Mouse (Mus musculus): Measurements from ENCODE around the gene Cyth1. TPM values are rescaled to one million over a fixed set of nuclear protein-coding genes. Genes with fewer than 3 reads are reported as not detected.
A peak's percentile ranks its signal among the peaks of the same experiment; 100 is the strongest.

Cyth1 gene
- polyA plus RNA-seq, 1 experiment from 2014 or later: 11.3 TPM

GRCm38 (mm10) chr11:118200834-118201830 is 47.3 kb downstream of the Cyth1 start:
- 49% methylated on average over 11 of the region's 11 CpGs for WGBS
- H3K27ac ChIP-seq (replicated peaks): peak overlapping the region; percentile 91

DNA sequence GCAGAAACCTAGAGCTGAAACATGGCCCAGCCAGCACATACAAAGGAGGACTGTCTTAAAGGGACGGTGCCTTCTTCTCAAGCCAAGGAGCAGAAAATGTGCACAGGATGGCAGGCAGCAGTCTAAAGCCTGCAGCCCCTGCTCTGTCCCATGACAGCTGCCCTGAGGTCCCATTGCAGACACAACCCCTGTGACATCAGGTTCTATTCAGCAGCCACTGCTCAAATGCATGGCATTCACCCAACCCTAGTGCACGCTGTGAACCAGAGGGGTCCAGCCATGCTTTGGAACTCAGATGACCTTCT is 50.1 kb downstream of the Cyth1 start:
- Histone ChIP-seq H3K9me3 (replicated peaks) (no peaks in the 10 kb centered on the region), H3K36me3 (0 out of 2 replicates have a peak, but pooled peaks cover under 1% of the 10 kb centered on the region), H3K4me3 (peak overlapping the region; percentile 24; the same call in 1 of the 2 replicates), H3K4me1 (peaks cover 73% of the 10 kb centered on the region), H3K27me3 (ENCODE audit: low read depth, poor library complexity, severe bottlenecking) (no peaks in the 10 kb centered on the region), H3K27ac (replicated peaks) (peak overlapping the region; percentile 85)
- WGBS: 60% methylated on average over 2 of the region's 2 CpGs
- no peak for DNase-seq (ENCODE audit: low spot score)

More at GRCm38 (mm10) chr11:118200834-118201830, 47.3 kb downstream of the Cyth1 start:
- Histone ChIP-seq H3K4me3 (peak overlapping the region; percentile 58), H3K36me3 (no peaks in the 10 kb centered on the region), H3K27me3 (ENCODE audit: low read depth, poor library complexity, severe bottlenecking) (no peaks in the 10 kb centered on the region), H3K9me3 (replicated peaks) (no peaks in the 10 kb centered on the region), H3K4me1 (peaks cover 75% of the 10 kb centered on the region)
- DNase-seq (ENCODE audit: low spot score): no peak

- Histone ChIP-seq H3K4me3 (peak overlapping the region; percentile 24; the same call in 1 of the 2 replicates), H3K36me3 (0 out of 2 replicates have a peak, but pooled peaks cover 4% of the 10 kb centered on the region), H3K9me3 (replicated peaks) (no peaks in the 10 kb centered on the region), H3K4me1 (peaks cover 67% of the 10 kb centered on the region), H3K27me3 (ENCODE audit: low read depth, poor library complexity, severe bottlenecking) (no peaks in the 10 kb centered on the region), H3K27ac (replicated peaks) (peak overlapping the region; percentile 85)
- DNase-seq (ENCODE audit: low spot score): peak; percentile 56
- WGBS: 37% methylated on average over 13 of the region's 13 CpGs
Measured at GRCm38 (mm10) chr11:118197508-118198295, 50.7 kb downstream of the Cyth1 start.

DNA sequence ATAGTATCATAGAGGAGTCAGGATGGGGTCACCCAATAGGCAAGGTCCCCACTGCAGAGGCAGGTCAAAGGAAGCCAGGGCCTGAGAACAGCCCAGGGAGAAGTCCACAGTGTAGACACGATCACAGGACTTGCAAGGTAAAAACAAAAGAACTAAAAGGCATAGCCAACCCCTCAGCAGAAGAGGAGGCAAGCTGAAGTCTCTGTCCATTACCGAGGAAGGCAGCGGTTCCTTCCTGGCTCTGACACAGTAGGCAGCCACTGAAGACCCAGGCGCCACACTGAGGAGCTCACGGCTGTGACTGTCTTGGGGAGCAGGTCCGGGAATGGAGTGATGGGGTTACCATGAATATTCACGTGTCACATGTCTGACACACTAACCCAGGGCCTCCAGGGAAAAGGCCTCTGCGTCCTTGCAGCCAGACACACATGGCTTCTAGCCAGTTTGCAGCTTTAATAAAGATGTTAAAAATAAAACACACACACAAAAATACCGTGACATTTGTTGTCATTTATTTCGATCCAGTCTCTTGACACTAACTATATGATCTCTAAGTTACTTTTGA is 51.5 kb downstream of the Cyth1 start:
- no peak overlapping the region for H3K4me3 ChIP-seq
- peaks cover 59% of the 10 kb centered on the region for H3K4me1 ChIP-seq
- 79% methylated on average over 10 of the region's 10 CpGs for WGBS

DNA sequence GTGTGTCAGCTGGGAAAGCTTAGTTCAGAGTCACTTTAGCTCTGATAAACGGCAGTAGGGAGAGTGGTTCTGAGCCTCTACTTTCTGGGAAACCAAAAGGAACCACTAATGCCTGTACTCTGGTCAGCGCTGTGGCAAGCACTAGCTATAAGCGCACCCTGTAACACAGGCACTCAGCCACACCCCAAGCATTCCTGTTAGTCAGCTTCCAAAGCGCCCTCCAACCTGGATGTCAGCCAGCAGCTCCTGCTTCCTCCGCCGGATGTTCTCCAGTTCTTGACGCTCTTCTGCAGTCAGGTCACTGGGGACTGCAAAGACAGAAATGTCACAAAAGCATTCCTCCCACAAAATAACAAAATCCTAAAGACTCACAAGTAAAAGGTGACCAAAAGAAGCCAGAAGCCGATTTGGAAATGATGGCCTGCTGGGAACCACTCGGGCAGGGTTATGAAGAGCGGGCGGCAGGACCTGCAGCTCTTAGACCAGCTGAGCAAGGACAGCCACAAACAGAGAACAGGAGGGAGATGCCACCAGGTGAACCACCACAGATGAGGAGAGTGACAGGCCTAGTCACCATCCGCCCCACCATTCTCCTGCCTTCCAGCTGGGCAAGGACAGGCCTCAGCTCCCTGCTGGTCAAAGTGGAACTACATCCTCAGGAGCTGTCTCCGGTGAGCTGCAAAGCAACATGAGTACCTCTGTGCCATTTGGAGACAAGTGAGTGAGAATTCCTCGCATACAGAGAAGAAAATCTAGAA is 54.8 kb downstream of the Cyth1 start:
- H3K36me3 ChIP-seq: peaks cover 26% of the 10 kb centered on the region
- no peak overlapping the region for H3K27ac ChIP-seq (replicated peaks)
- DNase-seq (ENCODE audit: low spot score): no peak
- H3K27me3 ChIP-seq (ENCODE audit: low read depth, poor library complexity, severe bottlenecking): no peaks in the 10 kb centered on the region
- H3K4me1 ChIP-seq: peaks cover 27% of the 10 kb centered on the region
- no peaks in the 10 kb centered on the region for H3K9me3 ChIP-seq (replicated peaks)
- 81% methylated on average over 14 of the region's 14 CpGs for WGBS
- H3K4me3 ChIP-seq: no peak overlapping the region

More for the DNA sequence above, 51.5 kb downstream of the Cyth1 start:
- H3K36me3 ChIP-seq: peaks cover 9% of the 10 kb centered on the region; the same call in 1 of the 2 replicates
- no peak for DNase-seq (ENCODE audit: low spot score)
- peak overlapping the region; percentile 49 for H3K27ac ChIP-seq (replicated peaks)
- H3K9me3 ChIP-seq (replicated peaks): no peaks in the 10 kb centered on the region
- H3K27me3 ChIP-seq (ENCODE audit: low read depth, poor library complexity, severe bottlenecking): no peaks in the 10 kb centered on the region

GRCm38 (mm10) chr11:118192973-118193372 is 55.4 kb downstream of the Cyth1 start:
- Histone ChIP-seq H3K27ac (replicated peaks) (no peak overlapping the region), H3K4me1 (peaks cover 21% of the 10 kb centered on the region), H3K36me3 (peaks cover 31% of the 10 kb centered on the region), H3K4me3 (no peak overlapping the region), H3K9me3 (replicated peaks) (no peaks in the 10 kb centered on the region), H3K27me3 (ENCODE audit: low read depth, poor library complexity, severe bottlenecking) (no peaks in the 10 kb centered on the region)
- 87% methylated on average over 5 of the region's 5 CpGs for WGBS
- DNase-seq (ENCODE audit: low spot score): no peak

DNA sequence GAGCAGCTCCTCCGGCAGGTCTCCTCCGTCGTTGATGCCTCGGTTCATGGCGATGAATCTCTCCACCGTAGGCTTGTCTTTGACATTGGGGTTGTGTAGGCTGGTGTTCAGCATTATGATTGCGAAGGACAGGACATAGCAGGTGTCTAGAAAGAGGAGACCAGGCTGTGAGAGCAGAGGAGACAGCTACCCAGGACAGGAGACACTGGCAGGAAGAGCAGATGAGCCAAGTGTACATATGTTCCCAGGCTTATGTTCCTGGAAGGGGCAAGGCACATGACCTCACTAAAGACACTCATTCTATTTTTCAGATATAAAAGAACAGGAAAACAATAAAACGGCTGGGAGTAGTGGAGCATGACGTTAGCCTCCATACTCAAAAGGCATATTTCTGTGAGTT is 65.6 kb downstream of the Cyth1 start:
- no peak overlapping the region for H3K27ac ChIP-seq (replicated peaks)
- 93% methylated on average over 9 of the region's 9 CpGs for WGBS
- H3K9me3 ChIP-seq (replicated peaks): no peaks in the 10 kb centered on the region
- no peak overlapping the region for H3K4me3 ChIP-seq
- H3K36me3 ChIP-seq: peaks cover 61% of the 10 kb centered on the region
- DNase-seq (ENCODE audit: low spot score): no peak
- no peaks in the 10 kb centered on the region for H3K4me1 ChIP-seq
- H3K27me3 ChIP-seq (ENCODE audit: low read depth, poor library complexity, severe bottlenecking): no peaks in the 10 kb centered on the region

- Histone ChIP-seq H3K27ac (replicated peaks) (no peak overlapping the region), H3K4me1 (no peaks in the 10 kb centered on the region), H3K4me3 (no peak overlapping the region), H3K9me3 (replicated peaks) (no peaks in the 10 kb centered on the region), H3K27me3 (ENCODE audit: low read depth, poor library complexity, severe bottlenecking) (no peaks in the 10 kb centered on the region), H3K36me3 (peaks cover 61% of the 10 kb centered on the region)
- DNase-seq (ENCODE audit: low spot score): no peak
- 93% methylated on average over 4 of the region's 4 CpGs for WGBS
Measured at GRCm38 (mm10) chr11:118182353-118182752, 66.0 kb downstream of the Cyth1 start.

DNA sequence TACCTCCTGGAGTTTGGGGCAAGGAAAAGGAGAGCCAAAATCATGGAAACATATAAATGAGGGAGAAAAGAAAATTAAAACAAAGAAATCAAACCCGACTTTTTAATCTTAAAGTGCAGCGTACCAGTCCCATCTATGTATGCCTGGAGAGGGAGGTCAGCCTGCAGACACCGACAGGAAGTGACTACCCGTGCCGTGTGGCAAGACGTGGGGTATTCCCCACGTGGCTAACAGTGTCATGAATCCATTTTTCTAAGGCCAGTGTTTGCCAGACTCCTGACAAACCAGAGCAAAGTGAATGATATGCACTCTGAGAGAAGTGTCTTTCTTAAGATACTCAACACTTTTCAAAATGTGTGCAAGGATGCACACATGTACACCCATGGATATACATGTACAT is 68.2 kb downstream of the Cyth1 start:
- Histone ChIP-seq H3K4me3 (no peak overlapping the region), H3K27ac (replicated peaks) (no peak overlapping the region), H3K36me3 (peaks cover 67% of the 10 kb centered on the region), H3K27me3 (ENCODE audit: low read depth, poor library complexity, severe bottlenecking) (no peaks in the 10 kb centered on the region), H3K9me3 (replicated peaks) (no peaks in the 10 kb centered on the region), H3K4me1 (no peaks in the 10 kb centered on the region)
- WGBS: 89% methylated on average over 7 of the region's 7 CpGs
- DNase-seq (ENCODE audit: low spot score): no peak

DNA sequence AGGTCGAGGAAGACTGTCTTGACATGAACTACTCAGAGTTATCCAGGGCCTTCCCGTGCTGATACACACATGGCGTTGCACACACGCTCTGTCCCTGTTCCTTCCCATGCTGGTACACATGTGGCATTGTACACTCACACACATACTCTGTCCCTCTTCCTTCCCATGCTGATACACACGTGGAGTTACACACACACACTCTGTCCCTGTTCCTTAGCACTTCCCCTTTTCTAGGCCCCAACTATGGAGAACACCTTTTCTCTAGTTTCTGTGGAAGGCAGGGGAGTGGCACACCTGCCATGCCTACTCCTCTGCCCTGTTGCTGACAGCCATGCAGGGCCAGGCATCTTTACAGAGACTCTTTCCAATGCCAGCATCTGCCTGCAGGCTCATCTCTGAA is 70.2 kb downstream of the Cyth1 start:
- H3K9me3 ChIP-seq (replicated peaks): no peaks in the 10 kb centered on the region
- H3K4me1 ChIP-seq: no peaks in the 10 kb centered on the region
- H3K4me3 ChIP-seq: no peak overlapping the region
- H3K27ac ChIP-seq (replicated peaks): no peak overlapping the region
- H3K36me3 ChIP-seq: peaks cover 58% of the 10 kb centered on the region
- 88% methylated on average over 5 of the region's 5 CpGs for WGBS
- DNase-seq (ENCODE audit: low spot score): no peak
- no peaks in the 10 kb centered on the region for H3K27me3 ChIP-seq (ENCODE audit: low read depth, poor library complexity, severe bottlenecking)

GRCm38 (mm10) chr11:118174752-118175151 is 73.6 kb downstream of the Cyth1 start:
- no peaks in the 10 kb centered on the region for H3K27me3 ChIP-seq (ENCODE audit: low read depth, poor library complexity, severe bottlenecking)
- 90% methylated on average over 7 of the region's 7 CpGs for WGBS
- no peaks in the 10 kb centered on the region for H3K9me3 ChIP-seq (replicated peaks)
- no peaks in the 10 kb centered on the region for H3K4me1 ChIP-seq
- peaks cover 46% of the 10 kb centered on the region for H3K36me3 ChIP-seq
- DNase-seq (ENCODE audit: low spot score): no peak
- no peak overlapping the region for H3K27ac ChIP-seq (replicated peaks)
- no peak overlapping the region for H3K4me3 ChIP-seq

- H3K27ac ChIP-seq (replicated peaks): 0 out of 2 replicates have a peak overlapping the region, but pooled peaks have one; percentile 52
- H3K27me3 ChIP-seq (ENCODE audit: low read depth, poor library complexity, severe bottlenecking): no peaks in the 10 kb centered on the region
- 78% methylated on average over 5 of the region's 5 CpGs for WGBS
- H3K4me1 ChIP-seq: no peaks in the 10 kb centered on the region
- no peaks in the 10 kb centered on the region for H3K9me3 ChIP-seq (replicated peaks)
- H3K4me3 ChIP-seq: no peak overlapping the region
- peaks cover 43% of the 10 kb centered on the region for H3K36me3 ChIP-seq
- DNase-seq (ENCODE audit: low spot score): no peak
Measured at GRCm38 (mm10) chr11:118172768-118173167, 75.6 kb downstream of the Cyth1 start.
